Mouse (Mus musculus): Measurements from ENCODE around the gene Slc25a44. TPM values are rescaled to one million over a fixed set of nuclear protein-coding genes. Genes with fewer than 3 reads are reported as not detected.
A peak's percentile ranks its signal among the peaks of the same experiment; 100 is the strongest.
"Not testable (repeated sequence)": the region's sequence is repeated elsewhere in the genome, so short reads cannot be mapped to it uniquely, and the experiment has no call there.

Slc25a44 gene
- total RNA-seq, 2 experiments from 2014 or later = 7.9 to 20.2 TPM

- peak; percentile 75 for ATAC-seq (replicated peaks; ENCODE audit: low FRiP score, poor library complexity, severe bottlenecking)
These were observed 43.3 kb downstream of the Slc25a44 start for GRCm38 (mm10) chr3:88381389-88382315.

DNA sequence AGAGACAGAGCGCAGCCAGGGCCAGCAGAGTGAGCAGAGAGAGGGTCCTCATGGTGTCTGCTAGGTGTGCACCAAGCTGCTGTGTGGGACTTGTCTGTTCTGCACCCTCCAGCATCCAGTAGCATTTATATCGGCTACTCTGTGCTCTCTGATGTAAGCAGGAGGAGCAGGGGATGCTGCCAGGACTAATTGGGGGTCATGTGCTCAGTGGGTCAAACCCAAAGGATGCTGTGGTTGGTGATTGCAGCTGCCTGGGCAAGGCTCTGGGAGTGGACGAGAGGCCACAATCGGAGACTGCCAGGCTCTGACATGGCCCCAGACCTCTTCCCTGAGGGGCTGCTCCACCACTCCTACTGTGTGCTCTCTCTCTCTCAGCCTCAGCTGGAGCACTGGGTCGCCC lies 46.3 kb downstream of the Slc25a44 start, which contains the start of gene Bglap2:
Gene Bglap2, minus strand, starts transcription at position 101 of the 400 bp plus-strand sequence.
- ATAC-seq (replicated peaks; ENCODE audit: low FRiP score, poor library complexity, severe bottlenecking) = not testable (repeated sequence)

DNA sequence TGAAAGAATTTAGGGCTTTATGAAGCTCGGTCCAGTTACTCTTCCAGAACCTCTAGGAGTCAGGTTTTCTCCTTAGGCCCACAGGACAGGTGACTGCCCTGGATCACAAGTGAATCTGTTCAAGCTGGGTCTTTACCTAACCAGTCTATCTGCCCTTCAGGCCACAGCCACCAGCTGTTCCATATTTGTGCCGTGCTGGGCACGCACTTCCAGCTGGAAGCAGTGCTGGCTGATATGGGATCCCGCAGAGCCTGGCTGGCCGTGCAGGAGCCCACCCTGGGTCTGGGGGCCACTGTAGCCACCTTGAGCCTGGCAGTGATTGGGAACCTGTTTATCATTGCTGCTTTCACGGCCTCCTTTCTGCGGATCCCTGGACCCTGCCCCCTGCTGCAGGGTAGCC lies 48.3 kb downstream of the Slc25a44 start:
- ATAC-seq (replicated peaks; ENCODE audit: low FRiP score, poor library complexity, severe bottlenecking) = not testable (repeated sequence)

GRCm38 (mm10) chr3:88375750-88376626 lies 49.0 kb downstream of the Slc25a44 start:
- peak; percentile 80 for ATAC-seq (replicated peaks; ENCODE audit: low FRiP score, poor library complexity, severe bottlenecking)

DNA sequence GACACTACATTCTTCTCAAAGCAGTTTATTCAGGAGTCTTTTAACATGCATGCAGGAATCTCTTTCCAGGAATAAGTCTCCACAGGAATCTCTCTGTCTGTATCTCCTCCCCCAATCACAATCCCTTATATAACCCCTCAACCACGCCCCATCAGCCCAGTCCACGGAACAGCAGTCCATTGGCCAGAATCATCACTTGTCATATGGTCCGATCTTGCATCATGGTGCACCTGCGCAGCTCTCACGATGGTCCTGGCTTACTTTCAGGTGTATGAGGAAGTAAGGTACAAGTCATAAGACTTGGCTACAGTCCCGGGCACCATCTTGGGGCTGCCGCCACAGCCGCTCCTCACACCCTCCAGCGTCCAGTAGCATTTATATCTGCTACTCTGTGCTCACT lies 52.3 kb downstream of the Slc25a44 start, which contains the start of gene Bglap3:
Gene Bglap3, minus strand, starts transcription at position 101 of the 400 bp plus-strand sequence.
- ATAC-seq (replicated peaks; ENCODE audit: low FRiP score, poor library complexity, severe bottlenecking) = not testable (repeated sequence)

GRCm38 (mm10) chr3:88368511-88368910 lies 56.4 kb downstream of the Slc25a44 start:
- not testable (repeated sequence) for ATAC-seq (replicated peaks; ENCODE audit: low FRiP score, poor library complexity, severe bottlenecking)

GRCm38 (mm10) chr3:88367517-88367916 lies 57.4 kb downstream of the Slc25a44 start:
- ATAC-seq (replicated peaks; ENCODE audit: low FRiP score, poor library complexity, severe bottlenecking) = not testable (repeated sequence)

GRCm38 (mm10) chr3:88366830-88367428 lies 58.0 kb downstream of the Slc25a44 start:
- ATAC-seq (replicated peaks; ENCODE audit: low FRiP score, poor library complexity, severe bottlenecking) = peak; percentile 59

DNA sequence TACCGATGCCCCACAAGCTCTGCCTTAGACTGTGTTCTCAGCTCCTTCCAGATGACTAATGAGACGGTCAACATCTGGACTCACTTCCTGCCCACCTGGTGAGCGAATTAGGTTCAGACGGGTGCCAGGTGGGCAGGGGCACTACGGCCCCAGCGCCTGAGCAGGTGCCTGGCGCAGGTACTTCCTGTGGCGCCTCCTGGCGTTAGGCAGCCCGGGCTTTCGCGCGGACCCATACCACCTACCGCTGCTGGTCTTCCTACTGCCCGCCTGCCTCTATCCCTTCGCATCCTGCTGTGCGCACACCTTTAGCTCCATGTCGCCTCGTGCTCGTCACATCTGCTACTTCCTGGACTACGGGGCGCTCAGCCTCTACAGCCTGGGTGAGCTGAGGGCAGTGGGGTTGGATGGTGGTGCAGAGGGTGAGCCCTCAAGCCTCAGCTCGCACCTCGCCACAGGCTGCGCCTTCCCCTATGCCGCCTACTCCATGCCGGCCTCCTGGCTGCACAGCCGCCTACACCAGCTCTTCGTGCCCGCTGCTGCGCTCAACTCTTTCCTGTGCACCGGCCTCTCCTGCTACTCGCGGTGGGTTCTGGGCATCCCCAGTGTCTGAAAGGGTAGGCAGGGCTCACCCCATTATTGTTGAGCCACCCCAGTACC lies 59.1 kb downstream of the Slc25a44 start:
- no peak for ATAC-seq (replicated peaks; ENCODE audit: low FRiP score, poor library complexity, severe bottlenecking)

DNA sequence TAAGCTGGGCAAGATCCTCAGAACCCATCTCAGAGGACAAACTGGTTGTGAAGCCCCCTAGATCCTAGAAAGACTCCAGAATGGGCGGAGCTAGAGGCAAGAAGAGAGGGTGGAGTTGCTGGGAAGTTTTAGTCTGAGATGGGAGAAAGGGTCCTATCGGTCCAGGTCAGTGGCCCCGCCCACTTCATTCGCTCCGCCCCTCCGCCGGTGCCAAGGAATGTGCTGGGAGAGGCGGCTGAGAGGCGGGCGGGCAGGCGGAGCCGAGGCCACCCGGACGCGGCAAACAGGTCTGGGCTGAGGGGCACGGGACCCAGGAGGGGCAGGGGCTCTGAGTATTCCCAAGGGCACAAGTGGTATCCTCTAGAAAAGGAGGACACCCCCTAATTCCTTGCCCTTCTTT lies 60.6 kb downstream of the Slc25a44 start, which contains the start of gene Paqr6:
Gene Paqr6, plus strand, starts transcription at position 248 of the 400 bp plus-strand sequence.
- peak; percentile 25; the same call in 1 of the 2 replicates for ATAC-seq (replicated peaks; ENCODE audit: low FRiP score, poor library complexity, severe bottlenecking)

GRCm38 (mm10) chr3:88363700-88364099 lies 61.2 kb downstream of the Slc25a44 start:
- peak; percentile 72 for ATAC-seq (replicated peaks; ENCODE audit: low FRiP score, poor library complexity, severe bottlenecking)

- ATAC-seq (replicated peaks; ENCODE audit: low FRiP score, poor library complexity, severe bottlenecking) = no peak
These were observed 63.2 kb downstream of the Slc25a44 start for GRCm38 (mm10) chr3:88361612-88362313.

DNA sequence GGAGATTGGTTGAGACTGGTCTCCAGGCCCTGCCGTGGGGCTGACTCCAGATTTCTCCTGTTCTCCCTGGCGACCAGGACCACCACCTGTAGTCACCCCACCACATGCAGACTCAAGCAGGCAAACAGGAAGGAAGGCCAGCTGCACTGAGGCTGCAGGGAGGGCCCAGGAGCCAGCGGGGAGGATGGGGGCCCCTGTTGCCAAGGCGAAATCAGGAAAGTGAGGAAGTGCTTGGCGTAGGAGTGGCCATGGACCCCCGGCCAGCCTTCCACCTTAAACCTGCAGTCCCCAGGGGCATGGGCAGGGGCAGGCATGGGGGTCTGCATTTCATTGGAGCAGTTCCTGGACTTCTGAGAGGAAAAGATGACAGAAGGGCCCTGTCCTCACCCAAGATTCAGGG lies 63.8 kb downstream of the Slc25a44 start:
- ATAC-seq (replicated peaks; ENCODE audit: low FRiP score, poor library complexity, severe bottlenecking) = no peak

Other genes with a start within 250 kb of the Slc25a44 start
- gene Rhbg, start 170.4 kb downstream of the Slc25a44 start, total RNA-seq (2015; ENCODE audit: low replicate concordance) = not detected in 2 replicates
- gene Rhbg, start 170.4 kb downstream of the Slc25a44 start, total RNA-seq (2017; ENCODE audit: low replicate concordance) = not detected in 2 replicates
- not detected in 2 replicates for gene Gm38392, start 137.9 kb downstream of the Slc25a44 start, total RNA-seq (2015; ENCODE audit: low replicate concordance)
- gene Gm38392, start 137.9 kb downstream of the Slc25a44 start, total RNA-seq (2017; ENCODE audit: low replicate concordance) = not detected in 2 replicates
- gene Tsacc, start 128.1 kb downstream of the Slc25a44 start, total RNA-seq (2015; ENCODE audit: low replicate concordance) = 5.0 TPM in 1 of 2 replicates, not detected in the other
- gene Tsacc, start 128.1 kb downstream of the Slc25a44 start, total RNA-seq (2017; ENCODE audit: low replicate concordance) = not detected in 2 replicates
- 97.4 and 178 TPM in 2 replicates for gene Cct3, start 128.0 kb downstream of the Slc25a44 start, total RNA-seq (2015; ENCODE audit: low replicate concordance)
- gene Cct3, start 128.0 kb downstream of the Slc25a44 start, total RNA-seq (2017; ENCODE audit: low replicate concordance) = 48.6 and 66.1 TPM in 2 replicates
- 11.1 and 58.3 TPM in 2 replicates for gene Glmp, start 100.1 kb downstream of the Slc25a44 start, total RNA-seq (2015; ENCODE audit: low replicate concordance)
- gene Glmp, start 100.1 kb downstream of the Slc25a44 start, total RNA-seq (2017; ENCODE audit: low replicate concordance) = 5.9 and 13.1 TPM in 2 replicates
- not detected in 2 replicates for gene Tmem79, start 89.0 kb downstream of the Slc25a44 start, total RNA-seq (2015; ENCODE audit: low replicate concordance)
- gene Tmem79, start 89.0 kb downstream of the Slc25a44 start, total RNA-seq (2017; ENCODE audit: low replicate concordance) = 0.09 TPM in 1 of 2 replicates, not detected in the other
- gene Smg5, start 88.9 kb downstream of the Slc25a44 start, total RNA-seq (2015; ENCODE audit: low replicate concordance) = 28.1 and 29.5 TPM in 2 replicates
- 45.1 and 58.0 TPM in 2 replicates for gene Smg5, start 88.9 kb downstream of the Slc25a44 start, total RNA-seq (2017; ENCODE audit: low replicate concordance)
- 3.1 TPM in 1 of 2 replicates, not detected in the other for gene Paqr6, start 60.6 kb downstream of the Slc25a44 start, total RNA-seq (2015; ENCODE audit: low replicate concordance)
- gene Paqr6, start 60.6 kb downstream of the Slc25a44 start, total RNA-seq (2017; ENCODE audit: low replicate concordance) = not detected in 2 replicates
- gene Bglap3, start 52.4 kb downstream of the Slc25a44 start, total RNA-seq (2015; ENCODE audit: low replicate concordance) = not detected in 2 replicates
- not detected in 2 replicates for gene Bglap3, start 52.4 kb downstream of the Slc25a44 start, total RNA-seq (2017; ENCODE audit: low replicate concordance)
- gene Bglap2, start 46.4 kb downstream of the Slc25a44 start, total RNA-seq (2015; ENCODE audit: low replicate concordance) = not detected in 2 replicates
- not detected in 2 replicates for gene Bglap2, start 46.4 kb downstream of the Slc25a44 start, total RNA-seq (2017; ENCODE audit: low replicate concordance)
- not detected in 2 replicates for gene Bglap, start 40.7 kb downstream of the Slc25a44 start, total RNA-seq (2015; ENCODE audit: low replicate concordance)
- gene Bglap, start 40.7 kb downstream of the Slc25a44 start, total RNA-seq (2017; ENCODE audit: low replicate concordance) = not detected in 2 replicates
- 33.2 and 56.6 TPM in 2 replicates for gene Pmf1, start 14.8 kb downstream of the Slc25a44 start, total RNA-seq (2015; ENCODE audit: low replicate concordance)
- gene Pmf1, start 14.8 kb downstream of the Slc25a44 start, total RNA-seq (2017; ENCODE audit: low replicate concordance) = 42.1 and 43.4 TPM in 2 replicates
- gene Sema4a, start 36.0 kb upstream of the Slc25a44 start, total RNA-seq (2015; ENCODE audit: low replicate concordance) = 29.7 and 57.3 TPM in 2 replicates
- 9.8 and 20.7 TPM in 2 replicates for gene Sema4a, start 36.0 kb upstream of the Slc25a44 start, total RNA-seq (2017; ENCODE audit: low replicate concordance)
- 6.9 and 9.0 TPM in 2 replicates for gene Lmna, start 84.8 kb upstream of the Slc25a44 start, total RNA-seq (2015; ENCODE audit: low replicate concordance)
- 45.6 and 52.7 TPM in 2 replicates for gene Lmna, start 84.8 kb upstream of the Slc25a44 start, total RNA-seq (2017; ENCODE audit: low replicate concordance)
- 0.19 and 1.5 TPM in 2 replicates for gene Mex3a, start 107.3 kb upstream of the Slc25a44 start, total RNA-seq (2015; ENCODE audit: low replicate concordance)
- gene Mex3a, start 107.3 kb upstream of the Slc25a44 start, total RNA-seq (2017; ENCODE audit: low replicate concordance) = 0.34 TPM in 1 of 2 replicates, not detected in the other
- not detected in 2 replicates for gene Rab25, start 123.2 kb upstream of the Slc25a44 start, total RNA-seq (2015; ENCODE audit: low replicate concordance)
- not detected in 2 replicates for gene Rab25, start 123.2 kb upstream of the Slc25a44 start, total RNA-seq (2017; ENCODE audit: low replicate concordance)
- 4.2 and 8.6 TPM in 2 replicates for gene Lamtor2, start 127.9 kb upstream of the Slc25a44 start, total RNA-seq (2015; ENCODE audit: low replicate concordance)
- gene Lamtor2, start 127.9 kb upstream of the Slc25a44 start, total RNA-seq (2017; ENCODE audit: low replicate concordance) = 14.3 and 15.8 TPM in 2 replicates
- 5.4 and 7.9 TPM in 2 replicates for gene Ubqln4, start 128.6 kb upstream of the Slc25a44 start, total RNA-seq (2015; ENCODE audit: low replicate concordance)
- 5.7 and 10.0 TPM in 2 replicates for gene Ubqln4, start 128.6 kb upstream of the Slc25a44 start, total RNA-seq (2017; ENCODE audit: low replicate concordance)
- gene Ssr2, start 150.7 kb upstream of the Slc25a44 start, total RNA-seq (2015; ENCODE audit: low replicate concordance) = 80.3 and 91.8 TPM in 2 replicates
- gene Ssr2, start 150.7 kb upstream of the Slc25a44 start, total RNA-seq (2017; ENCODE audit: low replicate concordance) = 24.3 and 35.9 TPM in 2 replicates
- gene Arhgef2, start 180.8 kb upstream of the Slc25a44 start, total RNA-seq (2015; ENCODE audit: low replicate concordance) = 15.2 and 20.5 TPM in 2 replicates
- gene Arhgef2, start 180.8 kb upstream of the Slc25a44 start, total RNA-seq (2017; ENCODE audit: low replicate concordance) = 16.7 and 18.1 TPM in 2 replicates
- not detected in 2 replicates for gene Rxfp4, start 228.0 kb upstream of the Slc25a44 start, total RNA-seq (2015; ENCODE audit: low replicate concordance)
- not detected in 2 replicates for gene Rxfp4, start 228.0 kb upstream of the Slc25a44 start, total RNA-seq (2017; ENCODE audit: low replicate concordance)